Mouse (Mus musculus) heart, embryonic 14.5 days (tissue): ENCODE data around the gene Oaz1. TPM values are rescaled to one million over a fixed set of nuclear protein-coding genes. Genes with fewer than 3 reads are reported as not detected.
"Not testable (repeated sequence)": the region's sequence is repeated elsewhere in the genome, so short reads cannot be mapped to it uniquely, and the experiment has no call there.

Source experiments
- ATAC-seq: fragments of 200-750 bp; cut with Nextera tagmentation; 2 replicates; pipeline ENCODE4 v1.8.0; 2017; ENCODE audit warnings: low read depth, moderate TSS enrichment; ENCODE audit not compliant: insufficient number of reproducible peaks, insufficient read depth, low FRiP score
- H3K27ac ChIP-seq, 2 experiments: fragments of 200-500 bp in 1 of 2; fragments of 300-500 bp in 1 of 2; sonication (generic) in 1 of 2; replicated peaks in 1 of 2; 2 replicates each; pipeline ENCODE4 v1.5.1; 2012 to 2014; ENCODE audit warnings: low read depth in 2 of 2, low read length in 2 of 2, control low read depth in 1 of 2, mild to moderate bottlenecking in 1 of 2, mixed read lengths in 1 of 2; ENCODE audit not compliant: control insufficient read depth in 1 of 2, insufficient read depth in 1 of 2
- H3K27me3 ChIP-seq: fragments of 300-500 bp; sonication (generic); 2 replicates; pipeline ENCODE4 v1.6.1; 2014; ENCODE audit warnings: mild to moderate bottlenecking, low read length, control low read depth; ENCODE audit not compliant: control insufficient read depth, insufficient read depth
- H3K36me3 ChIP-seq: fragments of 300-500 bp; sonication (generic); 2 replicates; pipeline ENCODE4 v1.6.1; 2014; ENCODE audit warnings: mild to moderate bottlenecking, control low read depth, low read length, mixed read lengths; ENCODE audit not compliant: control insufficient read depth, insufficient read depth
- H3K4me1 ChIP-seq, 2 experiments: fragments of 200-500 bp in 1 of 2; fragments of 300-500 bp in 1 of 2; sonication (generic) in 1 of 2; 2 replicates each; pipeline ENCODE4 v1.6.1; 2012 to 2014; ENCODE audit warnings: low read length in 2 of 2, control low read depth in 1 of 2, mixed read lengths in 1 of 2; ENCODE audit not compliant: control insufficient read depth in 2 of 2, insufficient read depth in 2 of 2
- H3K4me2 ChIP-seq: fragments of 300-500 bp; sonication (generic); 2 replicates; pipeline ENCODE4 v1.6.1; 2014; ENCODE audit warnings: mild to moderate bottlenecking, low read length
- H3K4me3 ChIP-seq, 2 experiments: fragments of 200-500 bp in 1 of 2; fragments of 300-500 bp in 1 of 2; sonication (generic) in 1 of 2; 2 replicates each; pipeline ENCODE4 v1.5.1; 2012 to 2014; ENCODE audit warnings: low read length in 2 of 2, mild to moderate bottlenecking in 2 of 2, control low read depth in 1 of 2, low read depth in 1 of 2, moderate library complexity in 1 of 2; ENCODE audit not compliant: control insufficient read depth in 1 of 2, insufficient read depth in 1 of 2
- H3K9ac ChIP-seq: fragments of 300-500 bp; sonication (generic); 2 replicates; pipeline ENCODE4 v1.6.1; 2014; ENCODE audit warnings: mild to moderate bottlenecking, low read length
- H3K9me3 ChIP-seq: fragments of 300-500 bp; sonication (generic); 2 replicates; pipeline ENCODE4 v1.6.1; 2016; ENCODE audit warnings: low read length, control low read depth; ENCODE audit not compliant: control insufficient read depth
- WGBS: fragments of 180-500 bp; shearing (Covaris S2); extraction: QIAGEN DNeasy Blood & Tissue Kit; methylation state at CpG from one replicate; pipeline ENCODE4 v1.1.7; 2014; 5-methylcytosine and 5-hydroxymethylcytosine counted together
- polyA plus RNA-seq: library from polyadenylated mRNA; unstranded; fragments of >200 nt; fragmentation: Nextera tagmentation; extraction: Ambion mirVana; gene quantifications from 2 replicates; pipeline ENCODE4 v1.2.1, GENCODE M21; 2014

Gene Oaz1
- polyA plus RNA-seq, 1 experiment from 2014 or later: 2,172 TPM

DNA sequence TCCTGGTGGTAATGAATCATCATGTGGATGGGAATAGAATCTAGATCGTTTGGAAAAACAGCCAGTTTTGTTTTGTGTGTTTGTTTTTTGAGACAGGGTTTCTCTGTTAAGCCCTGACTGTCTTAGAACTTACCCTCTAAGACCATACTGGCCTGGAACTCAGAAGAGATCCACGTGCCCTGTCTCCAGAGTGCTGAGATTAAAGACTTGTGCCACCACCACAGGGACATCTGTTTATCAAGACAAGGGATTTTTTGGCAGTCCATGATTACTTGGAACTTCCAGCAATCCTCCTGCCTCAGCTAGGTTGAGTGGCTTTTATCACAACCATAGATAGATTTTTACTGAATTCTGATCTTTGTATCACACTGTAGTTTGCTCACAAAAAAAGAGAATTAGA is 1.6 kb upstream of the Oaz1 start:
- Histone ChIP-seq H3K4me2 (no peak overlapping the region), H3K4me1 (peaks cover 2 to 17% of the 10 kb centered on the region in 2 experiments; a peak in 3 of 4 replicates), H3K4me3 (no peak overlapping the region), H3K27ac (no peak overlapping the region; a peak in 1 of 4 replicates), H3K9ac (no peak overlapping the region), H3K9me3 (no peaks in the 10 kb centered on the region), H3K36me3 (peaks cover 20% of the 10 kb centered on the region), H3K27me3 (no peaks in the 10 kb centered on the region)
- no peak for ATAC-seq
- WGBS: 72% methylated on average over 2 of the region's 2 CpGs

- Histone ChIP-seq H3K4me1 (peaks cover 4 to 26% of the 10 kb centered on the region in 2 experiments; a peak in 3 of 4 replicates), H3K9ac (peak overlapping the region; percentile 89), H3K27ac (peak overlapping the region; percentile 24 to 89; a peak in 2 of 4 replicates), H3K27me3 (no peaks in the 10 kb centered on the region), H3K4me2 (peak overlapping the region; percentile 99), H3K9me3 (no peaks in the 10 kb centered on the region), H3K36me3 (peaks cover 30% of the 10 kb centered on the region), H3K4me3 (peak overlapping the region; percentile 65 to 92)
- ATAC-seq: no peak
- WGBS: 6% methylated on average over 29 of the region's 29 CpGs
These were observed 810 bp downstream of the Oaz1 start for GRCm38 (mm10) chr10:80827063-80827869.

- H3K27me3 ChIP-seq: no peaks in the 10 kb centered on the region
- peak overlapping the region; percentile 99 for H3K4me2 ChIP-seq
- no peak for ATAC-seq
- peak overlapping the region; percentile 65 to 92 for H3K4me3 ChIP-seq
- peak overlapping the region; percentile 89 for H3K9ac ChIP-seq
- WGBS: 70% methylated on average over 10 of the region's 10 CpGs
- H3K36me3 ChIP-seq: peaks cover 30% of the 10 kb centered on the region
- H3K9me3 ChIP-seq: no peaks in the 10 kb centered on the region
- H3K27ac ChIP-seq: no peak overlapping the region
- H3K4me1 ChIP-seq: peaks cover 4 to 26% of the 10 kb centered on the region in 2 experiments; a peak in 3 of 4 replicates
These were observed 1.5 kb downstream of the Oaz1 start for GRCm38 (mm10) chr10:80827870-80828420.

DNA sequence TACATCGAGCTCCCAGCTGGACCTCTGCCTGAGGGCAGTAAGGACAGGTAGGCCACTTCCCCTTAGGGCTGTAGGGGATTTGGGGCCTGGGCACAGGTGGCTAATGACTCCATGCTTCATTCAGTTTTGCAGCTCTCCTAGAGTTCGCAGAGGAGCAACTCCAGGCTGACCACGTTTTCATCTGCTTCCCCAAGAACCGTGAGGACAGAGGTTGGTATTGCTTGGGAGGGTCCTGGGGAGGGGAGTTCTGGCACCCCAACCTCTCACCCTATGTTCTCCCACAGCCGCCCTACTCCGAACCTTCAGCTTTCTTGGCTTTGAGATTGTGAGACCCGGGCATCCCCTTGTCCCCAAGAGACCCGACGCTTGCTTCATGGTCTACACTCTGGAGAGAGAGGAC is 2.1 kb downstream of the Oaz1 start:
- whole genome bisulfite sequencing: 83% methylated on average over 7 of the region's 9 CpGs
- peaks cover 30% of the 10 kb centered on the region for H3K36me3 ChIP-seq
- H3K9ac ChIP-seq, ATAC-seq, H3K27ac ChIP-seq, H3K27me3 ChIP-seq, H3K4me3 ChIP-seq, H3K9me3 ChIP-seq: not testable (repeated sequence)
- peaks cover 4 to 26% of the 10 kb centered on the region in 2 experiments; a peak in 3 of 4 replicates for H3K4me1 ChIP-seq
- peak overlapping the region; percentile 99 for H3K4me2 ChIP-seq

GRCm38 (mm10) chr10:80829359-80830278 is 3.2 kb downstream of the Oaz1 start:
- Histone ChIP-seq H3K27me3 (peaks cover 15% of the 10 kb centered on the region), H3K9ac (no peak overlapping the region), H3K4me3 (no peak overlapping the region), H3K36me3 (peaks cover 30% of the 10 kb centered on the region), H3K4me1 (peaks cover 4 to 26% of the 10 kb centered on the region in 2 experiments; a peak in 3 of 4 replicates), H3K9me3 (0 out of 2 replicates have a peak, but pooled peaks cover 3% of the 10 kb centered on the region), H3K4me2 (no peak overlapping the region), H3K27ac (no peak overlapping the region)
- no peak for ATAC-seq
- 35% methylated on average over 1 of the region's 1 CpGs for WGBS

DNA sequence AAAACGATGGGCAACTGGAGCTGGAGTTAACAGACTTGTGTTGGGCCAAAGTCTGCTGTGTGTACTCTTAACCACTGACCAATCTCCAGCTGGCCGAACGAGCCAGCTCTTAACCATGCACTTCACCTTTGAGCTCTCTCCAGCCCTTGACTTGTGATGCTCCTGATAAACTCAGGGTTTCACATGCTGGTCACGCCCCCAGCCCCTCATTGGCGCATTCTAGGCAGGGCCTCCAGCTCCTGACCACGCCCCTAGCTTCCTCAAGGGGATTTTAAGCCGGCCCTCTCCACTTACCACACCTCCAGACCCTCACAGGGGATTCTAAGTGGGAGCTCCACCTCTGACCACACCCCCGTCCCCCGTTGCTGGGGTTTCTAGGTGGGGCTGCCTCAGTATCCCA is 4.7 kb downstream of the Oaz1 start:
- H3K4me3 ChIP-seq: no peak overlapping the region
- no peak for ATAC-seq
- WGBS: 9% methylated on average over 9 of the region's 9 CpGs

DNA sequence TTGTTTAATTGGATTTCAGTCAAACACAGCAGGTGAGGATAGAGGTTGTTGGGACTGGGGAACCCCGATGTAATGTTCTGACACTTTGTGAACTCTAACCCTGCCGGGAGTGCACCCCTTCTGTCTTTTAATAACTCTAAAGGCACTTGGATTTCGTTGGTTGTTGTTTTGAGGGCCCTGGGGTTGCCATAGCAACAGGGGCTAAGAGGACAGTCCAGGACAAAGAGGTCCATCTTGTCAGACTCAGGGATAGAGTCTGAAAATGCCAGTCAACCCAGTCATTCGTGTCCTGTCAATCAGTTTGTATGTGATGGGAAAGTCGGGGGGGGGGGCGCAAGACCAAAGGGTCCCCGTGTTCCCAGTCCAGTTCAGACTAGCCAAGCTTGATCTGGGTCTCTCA is 6.4 kb downstream of the Oaz1 start:
- H3K36me3 ChIP-seq: peaks cover 26% of the 10 kb centered on the region
- no peak overlapping the region for H3K9ac ChIP-seq
- H3K4me3 ChIP-seq: no peak overlapping the region
- ATAC-seq: no peak
- 62% methylated on average over 7 of the region's 7 CpGs for WGBS
- H3K27me3 ChIP-seq: peaks cover 41% of the 10 kb centered on the region
- H3K9me3 ChIP-seq: 0 out of 2 replicates have a peak, but pooled peaks cover 6% of the 10 kb centered on the region
- H3K4me1 ChIP-seq: peaks cover 20 to 41% of the 10 kb centered on the region in 2 experiments
- no peak overlapping the region for H3K27ac ChIP-seq
- H3K4me2 ChIP-seq: no peak overlapping the region

More for the DNA sequence above, 4.7 kb downstream of the Oaz1 start:
- Histone ChIP-seq H3K27me3 (peaks cover 30% of the 10 kb centered on the region), H3K9ac (no peak overlapping the region), H3K36me3 (peaks cover 30% of the 10 kb centered on the region), H3K27ac (no peak overlapping the region), H3K4me2 (no peak overlapping the region), H3K9me3 (0 out of 2 replicates have a peak, but pooled peaks cover 6% of the 10 kb centered on the region), H3K4me1 (peaks cover 7 to 29% of the 10 kb centered on the region in 2 experiments; a peak in 3 of 4 replicates)
